Mouse (Mus musculus): ENCODE data around the gene Astl. TPM values are rescaled to one million over a fixed set of nuclear protein-coding genes. Genes with fewer than 3 reads are reported as not detected.

Astl gene
- polyA plus RNA-seq, 1 experiment from 2014 or later = not detected

DNA sequence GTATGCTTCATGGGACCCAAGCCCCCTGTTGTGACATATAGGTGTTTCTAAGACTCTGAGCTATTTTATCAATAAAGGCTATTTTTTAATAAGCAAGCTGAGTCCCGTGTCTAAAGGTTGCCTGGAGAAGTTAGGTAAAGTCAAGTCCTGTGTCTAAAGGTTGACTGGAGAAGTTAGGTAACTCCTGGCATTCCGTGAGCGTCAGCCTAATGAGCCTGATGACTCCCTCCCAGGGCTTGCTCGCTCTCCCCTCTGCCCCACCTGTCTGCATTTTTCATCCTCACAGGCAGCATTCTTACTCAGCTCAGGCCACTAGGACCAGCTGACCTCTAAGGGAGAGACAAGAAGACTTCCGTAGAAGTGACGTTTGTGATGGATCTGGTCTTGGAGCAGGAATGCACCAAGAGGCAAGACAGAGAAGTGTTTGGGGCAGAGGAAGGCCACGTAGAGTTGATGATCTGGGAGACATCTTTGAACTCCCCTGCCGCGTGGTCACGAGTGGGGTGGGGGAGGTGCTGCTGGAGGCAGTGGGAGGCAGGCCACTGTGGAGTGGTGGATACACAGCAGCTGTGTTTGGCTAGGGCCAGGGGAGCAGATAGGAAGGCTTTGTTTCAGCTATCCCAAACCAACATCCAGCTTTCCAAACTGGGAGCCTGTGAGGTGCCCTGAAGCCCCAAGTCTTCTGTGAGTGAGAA, 28.8 kb downstream of the Astl start:
- no peak overlapping the region for H3K9ac ChIP-seq (replicated peaks)
- H3K4me1 ChIP-seq (replicated peaks) = peaks cover 12% of the 10 kb centered on the region
- H3K4me3 ChIP-seq (replicated peaks) = no peak overlapping the region
- H3K9me3 ChIP-seq = no peaks in the 10 kb centered on the region
- ATAC-seq (ENCODE audit: insufficient number of reproducible peaks, insufficient read depth, low FRiP score, low TSS enrichment, low read depth) = no peak
- H3K4me2 ChIP-seq = no peak overlapping the region
- peaks cover 59% of the 10 kb centered on the region for H3K27me3 ChIP-seq
- no peaks in the 10 kb centered on the region for H3K36me3 ChIP-seq
- WGBS = 56% methylated on average over 10 of the region's 10 CpGs
- no peak overlapping the region for H3K27ac ChIP-seq

DNA sequence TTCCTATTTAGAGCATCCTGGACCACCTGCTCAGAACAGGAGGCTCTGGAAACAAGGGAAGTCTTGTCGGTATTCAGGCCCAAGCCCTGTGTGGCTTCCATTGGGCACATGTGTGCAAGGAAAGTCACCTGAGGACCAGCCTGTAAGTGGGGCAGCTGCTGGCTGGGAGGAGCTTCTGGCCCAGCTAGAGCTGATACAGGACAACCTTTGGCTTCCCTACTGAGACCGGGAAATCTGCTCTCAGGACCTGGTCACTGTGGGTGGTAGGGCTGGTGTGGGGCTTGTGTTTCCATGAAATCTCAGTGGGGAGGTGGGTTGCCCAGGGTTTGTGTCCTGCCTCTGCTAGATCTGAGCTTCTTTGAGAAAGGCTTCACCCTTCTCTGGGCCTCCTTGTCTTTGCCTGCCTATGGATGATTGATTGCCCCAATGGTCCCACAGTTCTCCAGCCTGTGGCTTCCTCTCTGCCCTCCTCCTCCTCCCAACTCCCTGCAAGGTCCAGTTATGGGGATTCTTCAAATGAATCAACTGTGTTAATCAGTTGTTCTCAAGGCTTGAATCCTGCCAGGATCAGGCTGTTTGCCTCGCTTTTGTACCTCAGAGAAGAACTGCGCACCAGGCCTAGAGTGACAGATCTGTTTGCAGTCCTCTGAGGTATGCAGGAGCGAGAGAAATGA, 31.4 kb downstream of the Astl start:
- no peak overlapping the region for H3K27ac ChIP-seq
- H3K4me1 ChIP-seq (replicated peaks) = no peaks in the 10 kb centered on the region
- no peak for ATAC-seq (ENCODE audit: insufficient number of reproducible peaks, insufficient read depth, low FRiP score, low TSS enrichment, low read depth)
- H3K4me3 ChIP-seq (replicated peaks) = no peak overlapping the region
- no peaks in the 10 kb centered on the region for H3K36me3 ChIP-seq
- peaks cover 33% of the 10 kb centered on the region for H3K27me3 ChIP-seq
- H3K9ac ChIP-seq (replicated peaks) = no peak overlapping the region
- no peak overlapping the region for H3K4me2 ChIP-seq
- no peaks in the 10 kb centered on the region for H3K9me3 ChIP-seq
- WGBS = 62% methylated on average over 5 of the region's 5 CpGs

DNA sequence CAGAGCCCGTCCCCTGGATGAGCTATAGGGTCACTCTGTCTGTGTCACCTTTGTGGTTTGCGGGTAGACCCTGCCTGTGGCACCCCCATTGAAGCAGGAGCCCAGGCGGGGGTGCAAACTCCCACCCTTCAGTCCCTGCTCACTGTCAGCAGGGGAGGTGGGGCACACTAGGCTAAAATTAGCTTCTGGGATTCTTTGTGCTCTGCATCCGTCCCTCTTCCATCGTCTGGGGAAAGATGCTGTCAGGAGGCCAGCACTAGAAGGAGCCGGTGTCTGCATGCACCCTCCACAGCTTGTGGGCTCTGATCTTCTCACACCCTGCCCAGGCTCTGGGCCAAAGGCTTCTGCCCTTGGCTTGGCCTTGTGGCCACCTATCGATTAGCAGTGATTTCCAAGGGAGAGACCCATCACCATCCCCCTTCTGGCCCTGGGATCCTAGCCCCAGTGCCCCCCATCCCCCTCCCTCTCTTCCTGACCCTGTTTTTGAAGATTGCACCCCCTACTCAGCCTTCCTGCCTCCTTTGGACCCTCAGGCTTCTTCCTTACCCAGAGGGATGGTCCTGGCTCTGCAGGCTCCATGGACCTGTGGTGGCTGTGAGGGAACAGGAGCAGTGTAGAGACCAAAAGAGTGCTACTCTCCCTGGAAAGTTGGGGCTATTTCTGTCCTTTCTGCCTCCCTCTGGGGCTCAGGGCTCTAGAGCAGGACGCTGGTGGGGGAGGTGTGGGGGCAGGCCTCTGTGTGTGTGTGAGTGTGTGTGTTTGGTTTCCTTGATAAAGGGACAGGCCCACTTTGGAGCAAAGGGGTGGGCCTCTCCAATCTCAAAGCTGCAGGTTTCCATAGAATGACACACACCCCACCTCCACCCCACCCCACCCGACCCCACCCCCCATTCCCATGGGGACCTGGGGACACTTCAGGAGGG, 32.4 kb downstream of the Astl start:
- H3K9ac ChIP-seq (replicated peaks) = no peak overlapping the region
- peaks cover 23% of the 10 kb centered on the region for H3K27me3 ChIP-seq
- WGBS = 44% methylated on average over 9 of the region's 9 CpGs
- H3K27ac ChIP-seq = 0 out of 2 replicates have a peak overlapping the region, but pooled peaks have one; percentile 17
- no peak overlapping the region for H3K4me3 ChIP-seq (replicated peaks)
- H3K36me3 ChIP-seq = no peaks in the 10 kb centered on the region
- H3K4me2 ChIP-seq = no peak overlapping the region
- no peaks in the 10 kb centered on the region for H3K4me1 ChIP-seq (replicated peaks)
- H3K9me3 ChIP-seq = no peaks in the 10 kb centered on the region
- no peak for ATAC-seq (ENCODE audit: insufficient number of reproducible peaks, insufficient read depth, low FRiP score, low TSS enrichment, low read depth)

DNA sequence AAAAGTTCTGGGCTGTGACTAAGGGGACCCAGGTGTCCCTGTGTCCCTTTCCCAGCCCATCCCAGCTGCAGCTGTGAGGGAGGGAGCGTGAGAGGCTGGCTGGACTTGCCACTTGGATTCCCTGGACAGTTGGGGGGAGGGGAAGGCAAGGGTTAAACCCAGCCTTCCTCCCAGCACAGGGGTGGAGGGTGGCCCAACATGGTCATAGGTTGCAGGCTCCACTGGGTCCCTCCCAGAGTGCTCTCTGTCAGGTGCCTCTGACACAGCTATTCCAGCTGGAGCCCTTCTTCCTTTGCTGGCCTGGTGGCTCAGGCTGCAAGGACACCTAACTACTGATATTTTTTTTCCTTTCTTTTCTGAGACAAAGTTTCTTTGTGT, 33.0 kb downstream of the Astl start:
- no peak for ATAC-seq (ENCODE audit: insufficient number of reproducible peaks, insufficient read depth, low FRiP score, low TSS enrichment, low read depth)
- H3K4me1 ChIP-seq (replicated peaks) = no peaks in the 10 kb centered on the region

DNA sequence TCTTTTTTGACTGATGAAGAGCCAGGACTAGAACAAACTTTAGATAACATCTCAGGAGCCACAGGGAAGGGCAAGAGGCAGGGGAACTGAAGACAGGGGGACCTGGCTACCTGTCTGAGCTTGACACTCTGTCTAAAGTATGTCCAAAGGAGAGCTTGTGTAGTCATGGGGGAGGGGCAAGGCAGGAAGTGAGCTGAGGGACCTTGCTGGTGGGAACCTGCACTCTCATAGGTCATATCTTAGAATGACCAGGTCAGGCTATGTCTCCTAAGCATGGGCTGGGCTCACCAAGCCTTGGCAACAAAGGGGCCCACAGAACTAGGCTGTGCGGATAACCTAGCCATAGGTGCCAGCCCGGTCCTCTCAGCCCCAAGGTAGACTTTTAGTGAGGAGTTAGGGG, 33.6 kb downstream of the Astl start:
- no peak overlapping the region for H3K4me2 ChIP-seq
- no peak overlapping the region for H3K4me3 ChIP-seq (replicated peaks)
- H3K36me3 ChIP-seq = no peaks in the 10 kb centered on the region
- no peak overlapping the region for H3K27ac ChIP-seq
- WGBS = 76% methylated on average over 2 of the region's 2 CpGs
- peaks cover 11% of the 10 kb centered on the region for H3K27me3 ChIP-seq
- no peak overlapping the region for H3K9ac ChIP-seq (replicated peaks)
- H3K9me3 ChIP-seq = no peaks in the 10 kb centered on the region
- no peak for ATAC-seq (ENCODE audit: insufficient number of reproducible peaks, insufficient read depth, low FRiP score, low TSS enrichment, low read depth)
- no peaks in the 10 kb centered on the region for H3K4me1 ChIP-seq (replicated peaks)

More for the DNA sequence above, 33.0 kb downstream of the Astl start:
- Histone ChIP-seq H3K4me3 (replicated peaks) (no peak overlapping the region), H3K9ac (replicated peaks) (no peak overlapping the region), H3K27ac (no peak overlapping the region), H3K4me2 (no peak overlapping the region), H3K27me3 (peaks cover 17% of the 10 kb centered on the region), H3K9me3 (no peaks in the 10 kb centered on the region), H3K36me3 (no peaks in the 10 kb centered on the region)
- whole genome bisulfite sequencing = 65% methylated on average over 1 of the region's 1 CpGs

DNA sequence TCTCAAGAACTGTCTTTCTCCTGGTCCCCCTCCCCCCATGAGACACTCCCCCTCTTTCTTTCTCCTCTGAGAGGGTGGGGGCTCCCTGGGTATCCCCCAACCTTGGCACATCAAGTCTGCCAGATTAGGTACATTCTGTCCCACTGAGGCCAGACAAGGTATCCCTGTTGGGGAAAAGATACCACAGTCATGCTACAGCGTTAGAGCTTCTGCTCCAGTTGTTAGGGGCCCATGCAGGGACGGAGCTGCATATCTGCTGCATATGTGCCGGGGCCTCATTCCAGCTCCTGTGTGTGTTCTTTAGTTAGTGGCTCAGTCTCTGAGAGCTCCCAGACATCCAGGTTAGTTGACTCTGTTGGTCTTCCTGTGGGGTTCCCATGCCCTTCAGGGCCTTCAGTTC, 35.7 kb downstream of the Astl start:
- no peak for ATAC-seq (ENCODE audit: insufficient number of reproducible peaks, insufficient read depth, low FRiP score, low TSS enrichment, low read depth)

DNA sequence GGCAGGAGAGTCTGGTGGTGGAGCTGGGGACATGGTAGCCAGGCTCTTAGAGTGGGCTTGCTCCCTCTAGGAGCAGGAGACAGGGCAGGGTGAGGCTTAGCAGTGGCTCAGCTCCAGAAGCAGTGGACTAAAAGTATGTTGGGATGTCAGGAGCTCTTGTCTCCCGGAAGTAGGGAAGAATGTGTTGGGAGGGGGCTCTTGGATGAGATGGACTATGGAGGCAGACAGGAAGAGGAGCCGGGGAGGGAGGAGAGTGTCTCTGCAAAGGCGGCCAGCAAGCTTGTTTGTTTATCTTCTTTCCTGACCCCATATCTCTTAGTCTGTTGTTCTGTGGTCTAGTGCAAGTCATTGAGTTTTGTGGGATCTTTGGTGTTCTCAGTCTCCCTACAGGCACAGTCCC, 36.6 kb downstream of the Astl start:
- H3K27me3 ChIP-seq = no peaks in the 10 kb centered on the region
- H3K9me3 ChIP-seq = no peaks in the 10 kb centered on the region
- no peak for ATAC-seq (ENCODE audit: insufficient number of reproducible peaks, insufficient read depth, low FRiP score, low TSS enrichment, low read depth)
- H3K36me3 ChIP-seq = no peaks in the 10 kb centered on the region
- H3K4me3 ChIP-seq (replicated peaks) = no peak overlapping the region
- 55% methylated on average over 3 of the region's 3 CpGs for WGBS
- H3K4me1 ChIP-seq (replicated peaks) = no peaks in the 10 kb centered on the region
- no peak overlapping the region for H3K4me2 ChIP-seq
- H3K27ac ChIP-seq = no peak overlapping the region
- no peak overlapping the region for H3K9ac ChIP-seq (replicated peaks)

More for the DNA sequence above, 35.7 kb downstream of the Astl start:
- WGBS = 85% methylated on average over 3 of the region's 3 CpGs
- Histone ChIP-seq H3K27me3 (no peaks in the 10 kb centered on the region), H3K9ac (replicated peaks) (no peak overlapping the region), H3K36me3 (no peaks in the 10 kb centered on the region), H3K4me2 (no peak overlapping the region), H3K4me1 (replicated peaks) (no peaks in the 10 kb centered on the region), H3K27ac (no peak overlapping the region), H3K4me3 (replicated peaks) (no peak overlapping the region), H3K9me3 (no peaks in the 10 kb centered on the region)

DNA sequence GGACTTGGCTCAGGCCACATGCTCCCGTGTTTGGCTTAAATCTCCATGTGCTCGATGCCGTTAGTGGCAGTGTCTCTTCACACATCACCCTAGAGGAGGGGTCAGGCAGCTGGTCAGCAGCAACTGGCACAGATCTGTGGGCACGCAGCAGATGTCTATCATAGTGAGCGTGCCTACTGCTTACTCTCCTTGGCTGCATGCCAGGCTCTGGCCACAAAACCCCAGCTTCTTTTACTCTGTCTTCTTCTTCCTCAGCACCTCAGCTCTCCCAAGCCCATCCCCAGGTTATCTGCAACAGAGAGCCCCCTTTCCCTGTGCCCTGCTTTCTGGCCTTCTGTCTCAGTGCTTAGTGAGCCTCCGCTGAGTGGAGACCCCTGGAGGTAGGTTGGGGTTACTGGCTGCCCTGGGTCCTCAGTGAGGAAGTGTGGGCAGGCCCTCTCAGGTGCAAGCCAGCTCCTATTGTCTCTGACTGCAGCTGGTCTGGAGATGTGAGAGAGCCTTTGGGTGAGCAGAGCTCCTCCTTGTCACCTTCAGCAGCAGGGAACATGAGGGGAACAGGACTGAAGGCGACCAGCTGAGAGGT, 37.4 kb downstream of the Astl start:
- Histone ChIP-seq H3K9ac (replicated peaks) (0 out of 2 replicates have a peak overlapping the region, but pooled peaks have one; percentile 2), H3K9me3 (no peaks in the 10 kb centered on the region), H3K27me3 (no peaks in the 10 kb centered on the region), H3K4me1 (replicated peaks) (no peaks in the 10 kb centered on the region), H3K4me2 (no peak overlapping the region), H3K4me3 (replicated peaks) (no peak overlapping the region), H3K36me3 (no peaks in the 10 kb centered on the region), H3K27ac (no peak overlapping the region)
- 53% methylated on average over 7 of the region's 7 CpGs for WGBS
- no peak for ATAC-seq (ENCODE audit: insufficient number of reproducible peaks, insufficient read depth, low FRiP score, low TSS enrichment, low read depth)

DNA sequence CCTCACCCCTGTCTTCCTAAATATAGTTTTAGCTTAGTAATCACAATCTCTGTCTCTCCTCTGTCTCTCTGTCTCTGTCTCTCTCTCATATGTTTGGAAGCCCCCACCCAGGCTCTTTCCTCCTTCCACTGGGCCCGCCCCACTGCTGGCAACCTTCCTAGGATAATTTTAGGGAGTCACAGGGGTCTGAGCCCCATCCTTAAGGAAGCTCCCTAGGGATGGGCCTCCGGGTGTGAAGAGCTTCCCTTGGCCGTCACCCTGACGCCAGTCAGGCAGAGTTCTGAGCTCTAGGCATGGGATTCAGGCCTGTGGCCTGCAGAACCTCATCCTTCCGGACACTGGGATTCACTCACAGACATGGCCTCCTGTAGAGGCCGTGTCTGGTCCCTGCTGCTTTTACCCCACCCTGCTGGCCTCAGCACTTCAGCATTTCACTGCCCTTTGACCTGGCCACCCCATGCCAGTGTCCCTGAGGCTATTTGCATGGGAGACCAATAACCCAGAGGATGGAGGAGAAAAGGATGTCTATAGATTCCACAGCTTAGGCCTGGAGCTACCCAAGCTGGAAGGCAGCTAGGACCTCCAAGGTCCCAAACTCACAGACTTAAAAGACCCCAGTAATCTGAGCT, 38.1 kb downstream of the Astl start:
- no peak overlapping the region for H3K27ac ChIP-seq

DNA sequence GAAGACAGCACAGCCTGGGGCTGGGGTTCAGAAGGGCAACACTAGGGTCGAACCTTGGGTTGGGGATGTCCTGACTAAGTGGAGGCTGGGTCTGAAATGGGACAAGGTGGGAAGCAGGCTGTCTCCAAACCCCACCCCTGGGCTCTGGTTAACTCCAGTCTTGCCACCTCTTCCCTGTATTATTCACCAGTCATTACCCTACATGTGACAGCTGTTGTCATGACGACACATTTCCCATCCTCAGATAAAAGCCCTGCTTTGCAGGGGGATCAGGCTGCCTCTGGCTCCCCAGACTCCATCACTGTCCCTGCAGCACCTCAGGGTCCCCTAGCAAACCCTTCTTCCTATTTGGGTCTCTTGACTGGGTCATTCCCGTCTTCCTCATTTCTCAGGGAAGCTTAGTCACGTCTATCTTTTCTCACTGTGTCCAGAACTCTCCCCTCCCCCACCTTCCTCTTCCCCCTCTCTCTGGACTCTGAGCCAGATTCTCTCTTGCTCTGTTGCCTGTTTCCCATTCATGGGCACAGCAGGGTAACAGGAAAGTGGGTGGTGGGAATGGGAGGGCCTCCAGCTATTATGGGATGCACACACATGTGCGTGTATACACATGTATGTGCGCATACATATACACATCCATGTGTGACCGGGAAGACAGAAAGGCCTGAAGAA, 39.6 kb downstream of the Astl start:
- WGBS = 72% methylated on average over 7 of the region's 7 CpGs
- H3K36me3 ChIP-seq = no peaks in the 10 kb centered on the region
- H3K9ac ChIP-seq (replicated peaks) = no peak overlapping the region
- H3K4me2 ChIP-seq = no peak overlapping the region
- no peaks in the 10 kb centered on the region for H3K27me3 ChIP-seq
- ATAC-seq (ENCODE audit: insufficient number of reproducible peaks, insufficient read depth, low FRiP score, low TSS enrichment, low read depth) = no peak
- H3K4me3 ChIP-seq (replicated peaks) = no peak overlapping the region
- H3K27ac ChIP-seq = no peak overlapping the region
- H3K9me3 ChIP-seq = no peaks in the 10 kb centered on the region
- no peaks in the 10 kb centered on the region for H3K4me1 ChIP-seq (replicated peaks)

More for the DNA sequence above, 38.1 kb downstream of the Astl start:
- Histone ChIP-seq H3K4me3 (replicated peaks) (no peak overlapping the region), H3K36me3 (no peaks in the 10 kb centered on the region), H3K27me3 (no peaks in the 10 kb centered on the region), H3K4me2 (no peak overlapping the region), H3K4me1 (replicated peaks) (no peaks in the 10 kb centered on the region), H3K9me3 (no peaks in the 10 kb centered on the region), H3K9ac (replicated peaks) (no peak overlapping the region)
- WGBS = 79% methylated on average over 6 of the region's 6 CpGs
- ATAC-seq (ENCODE audit: insufficient number of reproducible peaks, insufficient read depth, low FRiP score, low TSS enrichment, low read depth) = no peak
